Mouse (Mus musculus) kidney, postnatal 14 days (tissue): ENCODE results near the gene Gm49383.
A peak's percentile ranks its signal among the peaks of the same experiment; 100 is the strongest.
"Not testable (repeated sequence)": the region's sequence is repeated elsewhere in the genome, so short reads cannot be mapped to it uniquely, and the experiment has no call there.

ENCODE experiments used
- DNase-seq: peaks from one replicate; pipeline ENCODE4 v3.0.0; 2022; ENCODE audit warnings: mixed read lengths

Gene Gm49383

GRCm38 (mm10) chr12:69163586-69163985 is 33.3 kb downstream of the Gm49383 start:
- DNase-seq, result not testable (repeated sequence)

- DNase-seq, result not testable (repeated sequence)
Observed at GRCm38 (mm10) chr12:69160677-69161076, 36.2 kb downstream of the Gm49383 start.

- peak; percentile 28 for DNase-seq
Observed at GRCm38 (mm10) chr12:69159578-69159940, 37.3 kb downstream of the Gm49383 start.

- peak; percentile 99 for DNase-seq
Observed at GRCm38 (mm10) chr12:69158765-69159577, 37.9 kb downstream of the Gm49383 start, which contains the start of gene Rps29. Rps29 (minus strand) TSS chr12:69159186.

GRCm38 (mm10) chr12:69158366-69158764 is 38.5 kb downstream of the Gm49383 start:
- no peak for DNase-seq

GRCm38 (mm10) chr12:69157107-69157506 is 39.8 kb downstream of the Gm49383 start:
- no peak for DNase-seq

- DNase-seq, result no peak
Observed at GRCm38 (mm10) chr12:69156436-69156835, 40.5 kb downstream of the Gm49383 start.

- DNase-seq, result no peak
Observed at GRCm38 (mm10) chr12:69155923-69156322, 41.0 kb downstream of the Gm49383 start.

GRCm38 (mm10) chr12:69150049-69150448 is 46.9 kb downstream of the Gm49383 start:
- no peak for DNase-seq

GRCm38 (mm10) chr12:69147166-69147735 is 49.7 kb downstream of the Gm49383 start:
- DNase-seq, result no peak

GRCm38 (mm10) chr12:69143460-69143859 is 53.4 kb downstream of the Gm49383 start:
- no peak for DNase-seq

- no peak for DNase-seq
Observed at GRCm38 (mm10) chr12:69139841-69140240, 57.1 kb downstream of the Gm49383 start.

- DNase-seq, result no peak
Observed at GRCm38 (mm10) chr12:69139201-69139600, 57.7 kb downstream of the Gm49383 start.
